Mouse (Mus musculus): Measurements from ENCODE around the gene Pxylp1. TPM values are rescaled to one million over a fixed set of nuclear protein-coding genes. Genes with fewer than 3 reads are reported as not detected.

The Pxylp1 gene
- polyA plus RNA-seq, 1 experiment, result 0.04 TPM

- Histone ChIP-seq H3K4me3 (replicated peaks) (no peak overlapping the region), H3K4me1 (no peaks in the 10 kb centered on the region), H3K27me3 (replicated peaks) (peaks cover 23% of the 10 kb centered on the region), H3K36me3 (replicated peaks; ENCODE audit: low read length) (no peaks in the 10 kb centered on the region), H3K9me3 (peaks cover 26% of the 10 kb centered on the region)
- TF ChIP-seq FLI1 (IDR thresholded peaks at IDR 0.05; ENCODE audit: low read length) (no peak), GATA1 (IDR thresholded peaks at IDR 0.05; ENCODE audit: borderline replicate concordance, low read length) (no peak)
Measured at GRCm38 (mm10) chr9:96849012-96849411, 43.5 kb downstream of the Pxylp1 start.

GRCm38 (mm10) chr9:96846361-96846760 is 46.1 kb downstream of the Pxylp1 start:
- Histone ChIP-seq H3K27me3 (replicated peaks) (peaks cover 12% of the 10 kb centered on the region), H3K36me3 (replicated peaks; ENCODE audit: low read length) (no peaks in the 10 kb centered on the region), H3K4me3 (replicated peaks) (no peak overlapping the region), H3K9me3 (peaks cover 45% of the 10 kb centered on the region), H3K4me1 (no peaks in the 10 kb centered on the region)
- TF ChIP-seq FLI1 (IDR thresholded peaks at IDR 0.05; ENCODE audit: low read length) (no peak), GATA1 (IDR thresholded peaks at IDR 0.05; ENCODE audit: borderline replicate concordance, low read length) (no peak)

DNA sequence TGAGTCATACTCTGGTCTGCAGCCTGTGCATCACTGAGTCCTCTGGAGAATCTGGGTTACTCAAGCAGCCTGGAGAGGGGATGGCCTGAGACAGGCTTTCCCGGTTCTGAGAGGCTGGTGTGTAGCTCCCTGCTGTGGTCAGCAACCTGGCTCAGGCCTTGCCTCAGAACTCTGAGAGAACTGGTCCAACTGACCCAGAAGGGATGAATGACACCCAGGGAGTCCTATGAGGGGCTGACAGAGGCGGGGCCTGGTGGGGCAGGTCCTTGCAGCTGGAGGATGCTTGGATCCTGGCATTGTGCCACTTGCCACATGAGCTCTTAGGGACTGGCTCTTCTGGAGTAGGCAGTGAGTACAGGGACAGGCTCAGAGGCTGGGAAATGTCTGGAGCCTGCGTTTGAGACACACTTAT is 47.7 kb downstream of the Pxylp1 start:
- H3K27me3 ChIP-seq (replicated peaks), result peaks cover 7% of the 10 kb centered on the region
- no peaks in the 10 kb centered on the region for H3K36me3 ChIP-seq (replicated peaks; ENCODE audit: low read length)
- no peak overlapping the region for H3K4me3 ChIP-seq (replicated peaks)
- peaks cover 47% of the 10 kb centered on the region for H3K9me3 ChIP-seq
- TF ChIP-seq GATA1 (IDR thresholded peaks at IDR 0.05; ENCODE audit: borderline replicate concordance, low read length) (no peak), FLI1 (IDR thresholded peaks at IDR 0.05; ENCODE audit: low read length) (no peak)
- H3K4me1 ChIP-seq, result no peaks in the 10 kb centered on the region

DNA sequence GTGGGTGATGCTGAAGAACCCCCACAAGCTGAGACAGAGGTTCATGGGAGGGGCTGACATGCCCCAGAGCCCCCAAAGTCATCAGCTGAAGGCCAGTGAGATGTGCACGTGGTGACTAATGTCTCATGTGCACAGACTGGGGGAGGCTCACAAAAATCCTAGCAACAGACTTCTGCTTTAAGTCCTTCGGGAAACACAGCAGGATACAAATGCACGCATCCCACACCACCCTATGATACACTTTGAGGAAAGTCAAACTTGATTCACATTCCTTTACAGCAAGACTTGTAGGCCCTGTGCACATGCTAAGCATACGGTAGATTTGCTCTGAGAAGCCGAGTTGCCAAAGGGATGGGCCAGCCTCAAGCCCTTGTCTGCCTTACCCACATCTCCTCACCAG is 53.1 kb downstream of the Pxylp1 start:
- TF ChIP-seq FLI1 (IDR thresholded peaks at IDR 0.05; ENCODE audit: low read length) (no peak), GATA1 (IDR thresholded peaks at IDR 0.05; ENCODE audit: borderline replicate concordance, low read length) (no peak)
- H3K27me3 ChIP-seq (replicated peaks), result peaks cover 10% of the 10 kb centered on the region
- H3K36me3 ChIP-seq (replicated peaks; ENCODE audit: low read length), result no peaks in the 10 kb centered on the region
- H3K9me3 ChIP-seq, result peaks cover 30% of the 10 kb centered on the region
- H3K4me3 ChIP-seq (replicated peaks), result no peak overlapping the region
- H3K4me1 ChIP-seq, result 0 out of 2 replicates have a peak, but pooled peaks cover 3% of the 10 kb centered on the region

GRCm38 (mm10) chr9:96838864-96839263 is 53.6 kb downstream of the Pxylp1 start:
- no peaks in the 10 kb centered on the region for H3K36me3 ChIP-seq (replicated peaks; ENCODE audit: low read length)
- H3K27me3 ChIP-seq (replicated peaks), result peaks cover 10% of the 10 kb centered on the region
- TF ChIP-seq FLI1 (IDR thresholded peaks at IDR 0.05; ENCODE audit: low read length) (no peak), GATA1 (IDR thresholded peaks at IDR 0.05; ENCODE audit: borderline replicate concordance, low read length) (no peak)
- peaks cover 30% of the 10 kb centered on the region for H3K9me3 ChIP-seq
- 0 out of 2 replicates have a peak, but pooled peaks cover 3% of the 10 kb centered on the region for H3K4me1 ChIP-seq
- no peak overlapping the region for H3K4me3 ChIP-seq (replicated peaks)

GRCm38 (mm10) chr9:96837781-96838420 is 54.6 kb downstream of the Pxylp1 start:
- TF ChIP-seq FLI1 (IDR thresholded peaks at IDR 0.05; ENCODE audit: low read length) (no peak), GATA1 (IDR thresholded peaks at IDR 0.05; ENCODE audit: borderline replicate concordance, low read length) (no peak)
- Histone ChIP-seq H3K27me3 (replicated peaks) (peaks cover 10% of the 10 kb centered on the region), H3K36me3 (replicated peaks; ENCODE audit: low read length) (no peaks in the 10 kb centered on the region), H3K4me1 (0 out of 2 replicates have a peak, but pooled peaks cover 3% of the 10 kb centered on the region), H3K4me3 (replicated peaks) (no peak overlapping the region), H3K9me3 (peaks cover 25% of the 10 kb centered on the region)

DNA sequence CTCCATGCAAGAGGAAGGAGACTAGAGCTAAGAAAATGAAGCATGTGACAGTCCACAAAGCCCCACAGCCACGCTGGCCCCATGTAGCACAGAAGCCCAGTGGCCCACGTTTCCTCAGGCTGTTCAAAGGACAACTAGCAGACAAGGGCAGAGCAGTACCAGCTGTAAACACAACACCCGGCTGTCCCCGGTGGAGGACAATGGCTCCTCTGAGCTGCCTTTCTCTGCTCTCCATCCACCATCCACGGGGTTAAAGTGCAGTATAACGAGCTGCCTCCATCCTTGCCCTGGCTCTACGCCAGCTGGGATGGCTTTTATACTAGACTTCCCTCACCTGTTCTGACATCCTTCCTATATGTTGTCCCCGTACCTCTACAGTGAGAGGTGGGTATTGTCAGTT is 55.5 kb downstream of the Pxylp1 start:
- Histone ChIP-seq H3K36me3 (replicated peaks; ENCODE audit: low read length) (no peaks in the 10 kb centered on the region), H3K4me3 (replicated peaks) (no peak overlapping the region), H3K4me1 (0 out of 2 replicates have a peak, but pooled peaks cover 3% of the 10 kb centered on the region), H3K27me3 (replicated peaks) (peaks cover 13% of the 10 kb centered on the region), H3K9me3 (peaks cover 18% of the 10 kb centered on the region)
- TF ChIP-seq FLI1 (IDR thresholded peaks at IDR 0.05; ENCODE audit: low read length), result no peak
- no peak for TF ChIP-seq GATA1 (IDR thresholded peaks at IDR 0.05; ENCODE audit: borderline replicate concordance, low read length)

GRCm38 (mm10) chr9:96835374-96835921 is 57.0 kb downstream of the Pxylp1 start:
- peaks cover 10% of the 10 kb centered on the region for H3K9me3 ChIP-seq
- H3K4me3 ChIP-seq (replicated peaks), result no peak overlapping the region
- 0 out of 2 replicates have a peak, but pooled peaks cover 3% of the 10 kb centered on the region for H3K4me1 ChIP-seq
- H3K36me3 ChIP-seq (replicated peaks; ENCODE audit: low read length), result no peaks in the 10 kb centered on the region
- peaks cover 13% of the 10 kb centered on the region for H3K27me3 ChIP-seq (replicated peaks)
- TF ChIP-seq GATA1 (IDR thresholded peaks at IDR 0.05; ENCODE audit: borderline replicate concordance, low read length), result no peak
- no peak for TF ChIP-seq FLI1 (IDR thresholded peaks at IDR 0.05; ENCODE audit: low read length)

GRCm38 (mm10) chr9:96833606-96834005 is 58.9 kb downstream of the Pxylp1 start:
- H3K27me3 ChIP-seq (replicated peaks), result peaks cover 13% of the 10 kb centered on the region
- peaks cover 5% of the 10 kb centered on the region for H3K4me1 ChIP-seq
- TF ChIP-seq FLI1 (IDR thresholded peaks at IDR 0.05; ENCODE audit: low read length), result no peak
- no peak for TF ChIP-seq GATA1 (IDR thresholded peaks at IDR 0.05; ENCODE audit: borderline replicate concordance, low read length)
- peaks cover 10% of the 10 kb centered on the region for H3K9me3 ChIP-seq
- no peak overlapping the region for H3K4me3 ChIP-seq (replicated peaks)
- no peaks in the 10 kb centered on the region for H3K36me3 ChIP-seq (replicated peaks; ENCODE audit: low read length)

DNA sequence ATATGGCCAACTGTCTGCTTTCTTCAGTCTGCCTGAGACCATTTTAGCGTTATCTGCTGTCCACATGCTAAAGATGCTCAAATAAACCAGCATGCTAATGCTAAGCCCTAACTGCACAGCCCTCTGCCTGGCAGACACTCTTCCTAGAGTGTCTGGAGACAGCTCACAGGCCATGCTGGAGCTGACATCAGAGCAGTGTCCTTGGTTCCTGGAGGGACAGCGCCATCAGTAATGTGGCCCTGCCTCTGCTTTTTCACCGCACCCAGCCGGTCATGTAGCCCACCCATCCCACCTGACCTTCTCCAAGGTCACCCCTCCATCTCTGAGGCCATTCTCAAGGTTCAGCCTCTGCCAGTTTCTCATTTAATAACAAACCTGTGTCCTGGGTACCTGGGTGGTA is 60.0 kb downstream of the Pxylp1 start:
- Histone ChIP-seq H3K27me3 (replicated peaks) (peaks cover 13% of the 10 kb centered on the region), H3K4me3 (replicated peaks) (no peak overlapping the region), H3K36me3 (replicated peaks; ENCODE audit: low read length) (no peaks in the 10 kb centered on the region), H3K4me1 (peaks cover 5% of the 10 kb centered on the region), H3K9me3 (peaks cover 10% of the 10 kb centered on the region)
- TF ChIP-seq GATA1 (IDR thresholded peaks at IDR 0.05; ENCODE audit: borderline replicate concordance, low read length), result no peak
- no peak for TF ChIP-seq FLI1 (IDR thresholded peaks at IDR 0.05; ENCODE audit: low read length)
